Mouse (Mus musculus): ENCODE results near the gene Rap1gds1.

Rap1gds1 gene

GRCm38 (mm10) chr3:138949081-138949480, 125.9 kb downstream of the Rap1gds1 start:
- in situ Hi-C loops (cut with MboI, MseI): no loop called here

DNA sequence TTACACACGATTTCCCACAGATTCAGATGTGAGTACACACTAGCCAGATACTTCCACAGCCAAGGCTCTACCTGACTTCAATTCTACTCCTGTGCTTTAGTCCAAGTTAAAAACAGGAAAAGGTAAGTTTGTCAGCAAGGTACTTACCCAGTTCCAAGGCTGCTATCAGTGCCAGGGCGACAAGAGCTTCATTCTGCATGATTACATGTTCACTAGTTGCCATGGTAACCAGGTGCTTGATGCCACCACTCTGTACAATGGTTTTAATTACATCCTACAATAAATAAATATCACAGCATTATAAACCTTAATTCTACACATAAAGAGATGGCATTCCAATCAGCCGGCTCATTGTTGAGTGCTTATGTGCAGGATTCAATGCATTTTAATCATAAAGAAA, 129.5 kb downstream of the Rap1gds1 start:
- in situ Hi-C loops (cut with MboI, MseI): no loop called here

- in situ Hi-C loops (cut with MboI, MseI): no loop called here
Observed at GRCm38 (mm10) chr3:138941604-138942003, 133.4 kb downstream of the Rap1gds1 start.

- in situ Hi-C loops (cut with MboI, MseI): no loop called here
Observed at GRCm38 (mm10) chr3:138937241-138937640, 137.8 kb downstream of the Rap1gds1 start.

- in situ Hi-C loops (cut with MboI, MseI): no loop called here
Observed at GRCm38 (mm10) chr3:138936780-138937179, 138.2 kb downstream of the Rap1gds1 start.

GRCm38 (mm10) chr3:138927437-138927836, 147.6 kb downstream of the Rap1gds1 start:
- in situ Hi-C loops (cut with MboI, MseI): no loop called here

GRCm38 (mm10) chr3:138926161-138926560, 148.8 kb downstream of the Rap1gds1 start:
- in situ Hi-C loops (cut with MboI, MseI): no loop called here

DNA sequence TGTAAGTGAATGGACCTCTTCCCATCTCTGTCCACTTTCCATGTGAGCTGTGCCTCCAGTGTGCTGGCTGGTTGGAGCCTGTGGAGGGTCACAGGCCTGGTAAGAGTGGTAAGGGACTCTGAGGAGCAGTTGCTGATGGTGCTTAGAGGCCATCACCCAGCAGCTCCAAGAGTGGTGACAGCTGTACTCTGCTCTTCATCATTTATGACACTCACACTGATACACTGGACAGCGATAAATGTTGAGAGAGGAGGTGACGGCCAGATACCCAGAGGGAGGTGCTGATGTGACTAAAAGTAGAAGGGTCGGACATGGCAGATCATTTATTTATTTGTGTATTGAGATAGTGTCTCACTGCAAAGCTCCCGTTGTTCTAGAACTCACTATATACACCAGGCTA, 156.8 kb downstream of the Rap1gds1 start:
- in situ Hi-C loops (cut with MboI, MseI): no loop called here

- in situ Hi-C loops (cut with MboI, MseI): no loop called here
Observed at GRCm38 (mm10) chr3:138917016-138917415, 158.0 kb downstream of the Rap1gds1 start.

GRCm38 (mm10) chr3:138916591-138916990, 158.4 kb downstream of the Rap1gds1 start:
- in situ Hi-C loops (cut with MboI, MseI): no loop called here

DNA sequence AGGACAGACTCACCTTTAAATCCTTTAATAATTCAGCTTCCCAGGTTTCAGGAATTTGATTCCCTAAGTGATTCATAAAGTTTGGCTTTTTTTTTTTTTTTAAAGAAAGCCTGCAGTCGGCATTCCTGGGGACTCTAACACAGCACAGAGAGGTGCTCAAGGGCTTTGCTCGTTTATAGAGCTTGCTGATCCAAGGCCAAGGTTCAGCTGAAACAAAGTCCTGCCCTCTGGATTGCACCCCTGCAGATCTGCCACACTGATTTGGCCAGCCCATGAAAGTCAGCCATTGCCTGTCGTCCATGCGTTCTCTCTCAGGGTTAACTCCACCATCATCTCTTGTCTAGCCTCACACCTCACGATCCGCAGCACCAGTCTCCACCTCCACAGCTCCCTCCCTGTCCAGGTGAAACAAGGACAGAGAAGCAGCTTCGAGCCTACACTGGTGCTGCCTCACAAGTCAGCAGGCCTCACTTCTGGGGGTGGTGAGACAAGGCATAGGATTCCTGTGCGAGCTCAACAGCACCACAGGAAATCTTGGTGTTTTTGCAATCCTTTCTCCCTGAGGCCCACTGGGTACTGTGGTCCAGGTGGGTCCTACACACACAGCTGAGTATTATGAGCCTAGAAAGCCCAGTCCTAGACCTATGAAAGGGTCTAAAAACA, 160.2 kb downstream of the Rap1gds1 start:
- in situ Hi-C loops (cut with MboI, MseI): no loop called here

DNA sequence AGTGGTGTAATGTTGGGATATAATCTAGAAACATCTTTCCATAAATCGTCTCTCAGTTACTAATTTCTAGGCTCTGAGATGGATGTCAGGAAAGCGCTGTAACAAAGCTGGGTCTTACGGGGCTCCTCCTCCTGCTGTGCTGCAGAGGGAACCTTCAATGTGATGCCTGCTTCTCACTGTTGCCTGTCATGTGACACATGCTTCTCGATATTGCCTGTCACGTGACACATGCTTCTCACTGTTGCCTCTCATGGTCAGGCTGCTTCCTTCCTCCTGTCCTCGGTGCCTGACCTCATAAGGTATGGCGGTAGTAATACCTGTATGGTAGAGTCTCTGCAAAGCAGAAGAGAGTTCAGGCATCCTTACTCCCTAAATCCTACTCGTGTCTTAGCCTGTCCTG, 162.5 kb downstream of the Rap1gds1 start:
- in situ Hi-C loops (cut with MboI, MseI): no loop called here

- in situ Hi-C loops (cut with MboI, MseI): loop anchor here (5.0 kb wide), 1 partner anchor 267 kb away; no protein-coding TSS in a partner anchor
Observed at GRCm38 (mm10) chr3:138909313-138909712, 165.7 kb downstream of the Rap1gds1 start.

GRCm38 (mm10) chr3:138906112-138906880, 168.7 kb downstream of the Rap1gds1 start:
- in situ Hi-C loops (cut with MboI, MseI): loop anchor here (5.0 kb wide), 1 partner anchor 264 kb away; no protein-coding TSS in a partner anchor

DNA sequence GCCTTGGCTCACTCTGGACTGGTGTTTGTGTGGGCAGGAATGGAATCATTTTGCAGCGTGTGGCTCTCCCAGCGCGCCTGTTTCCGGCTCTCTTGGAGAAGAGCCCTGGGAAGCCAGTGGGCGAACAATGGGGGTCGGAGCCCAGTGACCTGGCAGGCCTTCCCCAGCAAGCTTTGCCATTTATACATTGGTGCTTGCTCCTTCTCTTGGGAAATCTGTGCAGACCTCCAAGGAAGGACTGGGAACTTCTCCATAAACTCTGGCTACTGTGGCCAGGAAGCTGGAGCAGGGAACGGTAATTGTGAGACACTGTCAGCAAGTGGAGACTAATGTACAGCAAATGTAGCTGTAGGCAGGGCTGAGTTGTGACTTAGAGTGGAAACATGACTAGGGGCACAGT, 169.3 kb downstream of the Rap1gds1 start:
- in situ Hi-C loops (cut with MboI, MseI): loop anchor here (5.0 kb wide), 1 partner anchor 263 kb away; no protein-coding TSS in a partner anchor

- in situ Hi-C loops (cut with MboI, MseI): no loop called here
Observed at GRCm38 (mm10) chr3:138900571-138901141, 174.3 kb downstream of the Rap1gds1 start.

DNA sequence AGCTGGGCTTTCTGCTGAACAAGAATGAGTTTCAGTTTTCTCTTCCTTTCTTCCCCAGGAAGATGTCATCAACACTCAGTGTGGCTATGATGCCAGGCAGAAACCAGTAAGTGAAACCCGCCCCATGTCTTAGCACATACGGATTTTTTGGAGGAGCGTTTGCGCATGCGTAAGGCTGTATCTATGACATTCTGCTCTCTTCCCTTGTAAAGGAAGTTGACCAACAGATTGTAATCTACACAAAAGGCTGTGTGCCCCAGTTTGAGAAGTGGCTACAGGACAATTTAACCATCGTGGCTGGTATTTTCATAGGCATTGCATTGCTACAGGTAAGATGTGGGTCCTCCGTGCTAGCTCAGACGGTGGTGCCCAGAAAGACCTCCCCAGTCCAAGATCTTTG, 176.9 kb downstream of the Rap1gds1 start:
- in situ Hi-C loops (cut with MboI, MseI): no loop called here

GRCm38 (mm10) chr3:138897500-138897899, 177.5 kb downstream of the Rap1gds1 start:
- in situ Hi-C loops (cut with MboI, MseI): no loop called here

DNA sequence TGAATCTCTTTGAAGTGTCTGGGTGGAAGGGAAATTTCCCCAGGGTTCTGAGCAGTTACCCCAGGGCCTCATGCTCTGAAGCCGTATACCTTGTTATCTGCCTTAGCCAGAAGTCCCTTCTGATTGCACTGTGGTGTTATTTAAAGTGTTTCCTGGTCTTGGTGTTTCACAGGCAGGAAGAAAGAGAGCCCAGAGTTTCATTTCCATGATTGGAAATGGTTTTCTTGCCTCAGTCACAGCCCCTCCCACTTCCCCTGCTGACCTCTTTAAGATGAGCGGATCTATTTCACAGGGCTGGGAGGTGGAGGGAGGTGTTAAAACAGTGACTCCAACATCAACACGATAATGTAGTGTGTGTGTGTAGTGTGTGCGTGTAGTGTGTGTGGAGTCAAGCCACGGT, 181.5 kb downstream of the Rap1gds1 start:
- in situ Hi-C loops (cut with MboI, MseI): no loop called here

DNA sequence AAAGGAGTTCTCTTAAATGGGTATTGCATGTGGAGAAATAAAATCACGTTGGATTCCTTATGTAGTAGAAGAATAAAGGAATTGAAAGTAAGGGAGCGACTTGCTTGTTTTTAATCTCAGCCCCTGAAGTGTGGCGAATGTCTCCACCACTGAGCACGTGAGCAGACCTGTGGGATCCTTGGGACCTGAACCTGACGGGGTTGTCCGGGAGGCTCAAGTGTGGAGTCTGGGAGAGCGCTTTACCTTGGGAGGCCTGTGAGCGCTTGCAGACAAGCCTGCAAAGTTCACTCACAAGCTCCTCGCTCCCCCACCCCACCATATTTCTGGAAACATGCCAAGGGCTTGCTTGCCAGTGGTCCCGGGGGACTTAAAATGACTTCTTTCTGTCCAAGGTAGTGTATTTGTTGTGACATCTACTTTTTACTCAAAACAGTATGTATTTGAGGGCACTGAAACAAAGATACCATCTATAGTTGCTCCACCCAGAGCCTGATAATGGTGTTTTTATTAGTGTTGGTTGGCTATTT, 185.2 kb downstream of the Rap1gds1 start:
- in situ Hi-C loops (cut with MboI, MseI): no loop called here

DNA sequence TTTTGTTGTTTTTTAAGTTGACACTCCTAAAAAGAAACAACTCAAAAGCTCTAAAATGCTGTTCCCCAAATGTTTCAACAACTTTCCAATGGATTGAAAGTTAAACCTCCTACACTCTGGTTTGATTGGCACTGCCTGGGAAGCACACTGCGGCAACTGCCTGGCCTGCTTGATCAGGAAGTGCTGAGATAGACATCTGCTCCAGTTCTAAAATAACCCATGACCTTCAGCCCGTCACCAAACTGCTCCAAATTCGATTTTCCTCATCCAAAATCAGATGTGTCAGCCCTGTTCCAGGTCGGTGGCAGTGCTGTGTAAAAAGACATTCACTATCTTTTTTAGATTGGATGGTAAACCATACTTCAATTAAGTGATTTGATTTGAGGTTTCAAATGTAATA, 185.8 kb downstream of the Rap1gds1 start:
- in situ Hi-C loops (cut with MboI, MseI): no loop called here

DNA sequence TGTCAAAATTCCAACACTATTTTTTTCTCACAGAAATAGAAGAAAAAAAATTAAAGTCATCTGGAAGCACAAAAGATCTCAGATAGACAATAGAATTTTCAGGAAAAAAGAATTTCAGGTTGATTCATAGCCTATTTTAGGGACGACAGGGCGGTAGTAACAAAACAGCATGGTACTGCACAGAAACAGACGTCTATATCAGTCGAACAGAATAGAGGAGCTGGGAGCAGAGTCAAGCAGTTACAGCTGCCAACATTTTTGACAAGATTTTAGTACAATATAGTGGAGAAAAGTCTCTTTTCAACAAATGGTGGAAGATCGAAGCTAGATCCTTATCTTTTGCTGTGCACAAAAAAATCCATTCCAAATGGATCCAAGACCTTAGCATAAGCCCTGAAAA, 188.9 kb downstream of the Rap1gds1 start:
- in situ Hi-C loops (cut with MboI, MseI): no loop called here
